Mouse (Mus musculus) cerebellum, adult 9-10 months (tissue): ENCODE results near the gene Cfl2.
A peak's percentile ranks its signal among the peaks of the same experiment; 100 is the strongest.
"Not testable (repeated sequence)": the region's sequence is repeated elsewhere in the genome, so short reads cannot be mapped to it uniquely, and the experiment has no call there.

Source experiments
- DNase-seq: peaks from one replicate; pipeline ENCODE4 v3.0.0; 2022

The Cfl2 gene

GRCm38 (mm10) chr12:54862606-54863535 lies at the start of gene Cfl2:
Cfl2 (minus strand) TSS chr12:54862877.
- DNase-seq = peak; percentile 87

- no peak for DNase-seq
Measured at GRCm38 (mm10) chr12:54910387-54910786, 47.7 kb upstream of the Cfl2 start.

- DNase-seq = not testable (repeated sequence)
Measured at GRCm38 (mm10) chr12:54892559-54892958, 29.9 kb upstream of the Cfl2 start.

GRCm38 (mm10) chr12:54890426-54890825 lies 27.7 kb upstream of the Cfl2 start:
- DNase-seq = no peak

DNA sequence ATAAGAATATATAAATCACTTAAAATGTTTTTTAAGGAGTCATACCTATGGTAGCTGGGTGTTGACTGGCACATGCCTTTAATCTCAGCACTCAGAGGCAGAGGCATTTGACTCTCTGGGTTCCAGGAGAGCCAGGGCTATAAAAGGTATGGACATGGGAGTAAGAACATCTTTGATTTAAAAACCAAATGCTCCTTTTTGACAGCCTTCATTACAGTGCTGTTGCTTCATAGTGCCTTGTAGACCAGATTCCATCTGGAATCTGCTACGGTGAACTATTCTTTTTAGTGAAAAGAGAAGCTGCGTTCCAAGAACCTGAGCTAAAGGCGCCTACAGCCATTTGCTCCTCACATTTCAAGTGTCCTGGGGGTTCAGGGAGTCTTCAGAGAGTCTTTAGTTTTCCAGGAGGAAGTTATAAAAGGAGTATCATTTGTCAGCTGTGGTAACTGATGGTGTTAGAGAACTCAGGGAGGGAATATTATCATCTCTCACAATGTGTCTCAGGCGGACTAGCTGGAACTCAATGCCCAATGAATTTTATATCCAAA lies 25.0 kb upstream of the Cfl2 start:
- no peak for DNase-seq

DNA sequence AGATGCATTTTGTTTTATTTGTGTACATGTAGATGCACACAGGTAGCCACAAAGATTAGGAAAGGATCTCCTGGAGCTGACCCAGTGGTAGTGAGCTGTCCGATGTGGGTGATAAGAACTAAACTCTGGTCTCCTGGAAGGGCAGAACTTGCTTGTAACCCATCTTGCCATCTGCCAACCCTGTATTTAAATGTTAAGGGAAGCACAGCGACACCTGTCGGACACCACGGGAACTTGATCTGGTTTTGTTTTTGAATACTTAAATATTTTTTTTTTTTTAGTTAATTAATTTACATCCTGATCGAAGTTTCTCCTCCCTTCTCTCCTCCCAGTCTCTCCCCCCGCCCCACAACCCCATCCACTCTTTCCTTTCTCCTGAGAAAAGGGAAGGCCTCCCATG lies 17.0 kb upstream of the Cfl2 start:
- DNase-seq = peak; percentile 78

DNA sequence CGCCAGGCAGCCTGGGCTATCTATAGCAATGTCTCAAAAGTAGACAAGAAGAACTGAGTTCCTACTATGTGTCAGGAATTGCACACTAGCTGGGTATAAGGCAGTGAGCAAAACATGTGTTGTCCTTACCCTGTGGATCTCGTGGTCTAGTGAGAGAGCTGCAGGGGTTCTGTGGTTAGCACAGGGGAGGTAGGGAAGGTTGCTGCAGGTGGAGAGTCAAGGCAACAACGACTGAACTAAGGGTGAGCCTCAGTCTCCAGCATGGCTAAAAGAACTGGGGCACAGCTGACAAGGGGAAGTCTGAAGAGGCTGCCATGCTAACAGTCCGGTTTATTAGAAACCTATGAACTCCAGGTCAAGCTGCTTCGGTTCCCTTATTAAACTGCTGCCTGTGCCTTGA lies 16.5 kb upstream of the Cfl2 start:
- DNase-seq = no peak

DNA sequence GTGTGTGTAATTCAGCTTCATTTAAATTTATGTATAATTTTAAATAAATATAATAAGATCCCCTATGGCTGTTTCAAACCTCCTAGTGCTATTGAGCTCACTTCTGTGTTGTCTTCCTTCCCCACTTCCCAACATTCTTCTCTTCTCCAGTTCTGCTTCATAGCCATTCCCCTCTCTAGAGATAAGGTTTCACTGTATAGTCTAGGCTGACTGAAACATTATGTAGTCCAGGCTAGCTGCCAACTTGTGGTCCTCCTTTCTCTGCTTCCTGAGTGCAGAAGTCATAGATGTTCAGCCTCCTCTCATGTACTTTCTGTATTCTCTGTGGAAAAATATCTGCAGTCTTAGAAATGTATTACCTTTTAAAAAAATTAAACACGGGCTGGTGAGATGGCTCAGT lies 15.2 kb upstream of the Cfl2 start:
- DNase-seq = no peak

DNA sequence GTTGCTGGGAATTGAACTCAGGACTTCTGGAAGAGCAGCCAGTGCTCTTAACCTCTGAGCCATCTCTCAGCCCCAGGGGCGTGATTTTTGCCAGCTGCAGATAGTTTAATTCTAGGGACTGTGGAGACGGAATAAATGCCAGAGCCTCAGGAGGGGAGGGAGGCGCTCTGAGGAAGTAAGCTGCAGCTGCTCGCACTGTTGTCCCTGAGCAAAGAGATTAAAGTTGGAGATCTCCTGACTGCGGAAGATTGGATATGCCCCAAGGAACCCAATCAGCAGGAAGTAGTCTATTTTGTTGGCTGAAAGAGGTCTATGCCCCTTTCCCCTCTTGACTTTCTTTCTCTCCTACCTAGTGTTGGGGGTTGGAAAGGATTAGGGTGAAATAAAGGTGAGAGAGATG lies 14.2 kb upstream of the Cfl2 start:
- DNase-seq = no peak

DNA sequence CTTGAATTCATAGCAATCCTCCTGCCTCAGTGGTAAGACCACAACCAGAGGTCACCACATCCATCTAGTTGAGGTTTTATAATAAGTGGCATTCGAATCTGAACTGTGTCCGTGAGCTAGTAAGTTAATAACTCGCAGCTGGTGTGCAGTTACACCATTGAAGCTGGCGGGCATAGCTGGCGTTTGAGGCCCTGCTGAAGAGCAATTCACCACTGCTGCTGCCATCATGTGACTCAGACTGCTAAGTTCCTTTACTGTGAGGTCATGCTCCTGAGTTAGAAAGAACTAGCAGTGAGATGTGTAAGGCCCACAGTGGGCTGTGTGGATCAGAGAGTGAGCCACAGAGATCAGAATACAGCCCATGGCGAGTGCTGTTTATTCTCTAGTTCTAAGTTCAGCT lies 12.0 kb upstream of the Cfl2 start:
- no peak for DNase-seq

DNA sequence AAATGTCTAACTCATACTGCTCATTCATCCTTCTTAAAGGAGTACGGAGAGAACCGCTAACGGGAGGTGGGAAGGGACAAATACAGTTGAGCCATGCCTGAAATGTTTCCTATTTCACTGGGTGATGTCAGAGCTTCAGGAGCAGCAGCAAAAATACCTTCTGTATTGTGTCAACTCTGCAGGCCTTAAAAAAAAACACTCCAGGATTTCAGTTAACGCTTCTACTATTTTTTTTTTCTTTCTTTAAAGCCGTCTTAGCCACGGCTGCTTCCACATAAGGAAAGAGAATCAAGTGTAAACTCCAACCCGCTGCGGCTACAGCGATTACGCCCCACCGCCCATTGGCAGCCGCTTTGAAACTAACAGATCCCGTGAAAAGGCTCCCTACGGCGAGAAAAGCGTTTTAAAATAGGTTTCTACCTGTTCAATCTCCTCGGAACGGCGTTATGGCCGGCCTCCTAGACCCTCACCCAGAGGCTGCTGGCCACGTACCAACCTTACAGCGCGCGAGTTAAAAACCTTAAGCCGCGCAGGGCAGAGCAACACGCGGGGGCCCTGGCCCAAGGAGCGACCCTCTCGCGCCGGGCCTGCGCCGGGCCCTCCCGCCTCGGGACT lies 579 bp downstream of the Cfl2 start:
- DNase-seq = peak; percentile 72

DNA sequence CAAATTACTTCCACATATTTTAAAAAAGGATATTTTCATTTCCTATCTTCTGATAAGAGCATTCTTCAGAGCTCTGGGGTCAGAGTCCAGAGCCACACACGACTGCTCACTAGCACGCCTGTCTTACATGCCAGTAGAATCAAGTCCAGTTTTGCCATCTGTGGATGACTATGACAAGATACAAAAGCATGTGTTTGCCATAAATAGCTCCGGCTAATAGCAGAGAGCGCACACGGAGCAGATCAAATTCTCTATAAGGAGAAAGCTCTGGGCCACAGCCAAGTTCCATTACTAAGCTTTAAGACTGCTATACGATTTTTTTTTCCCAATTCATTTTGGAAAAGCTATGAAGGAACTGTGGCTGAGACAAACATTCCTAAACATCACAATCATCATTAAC lies 3.1 kb downstream of the Cfl2 start:
- DNase-seq = peak; percentile 80

- DNase-seq = no peak
Measured at GRCm38 (mm10) chr12:54850551-54850950, 12.1 kb downstream of the Cfl2 start.

- no peak for DNase-seq
Measured at GRCm38 (mm10) chr12:54844415-54844814, 18.3 kb downstream of the Cfl2 start.

DNA sequence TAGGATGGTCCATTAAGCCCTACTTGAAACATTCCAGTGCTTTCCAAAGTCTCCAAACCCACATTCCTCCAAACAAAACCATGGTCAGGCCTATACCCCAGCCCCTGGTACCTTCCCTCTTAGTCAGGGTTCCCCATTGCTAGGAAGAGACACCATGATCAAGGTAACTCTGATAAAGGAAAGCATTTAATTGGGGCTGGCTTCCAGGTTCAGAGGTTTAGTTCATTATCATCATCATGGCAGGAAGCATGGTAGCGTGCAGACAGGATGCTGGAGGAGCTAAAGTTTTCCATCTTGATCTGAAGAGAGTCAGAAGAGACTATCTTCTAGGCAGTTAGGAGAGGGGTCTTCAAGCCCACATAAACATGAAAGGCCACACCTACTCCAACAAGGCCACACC lies 21.1 kb downstream of the Cfl2 start:
- no peak for DNase-seq

DNA sequence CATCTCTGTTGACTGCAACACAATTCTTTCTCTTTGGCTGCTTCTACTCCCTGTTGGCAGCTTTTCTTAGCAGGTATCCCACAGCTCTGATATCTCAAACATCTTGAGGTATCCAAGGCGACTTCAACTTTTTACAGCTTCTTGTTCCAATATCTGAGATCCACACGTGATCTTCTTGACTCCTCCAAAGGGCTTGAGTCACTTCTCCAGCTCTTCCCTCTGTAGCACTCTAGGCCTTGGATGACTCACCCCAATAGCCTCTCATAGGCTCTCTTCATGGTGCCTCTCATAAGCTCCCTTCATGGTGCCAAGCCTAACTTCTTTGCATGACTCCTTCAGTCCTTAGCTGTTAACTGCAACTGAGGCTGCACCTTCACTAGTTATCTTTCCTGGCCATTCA lies 22.9 kb downstream of the Cfl2 start:
- DNase-seq = no peak

DNA sequence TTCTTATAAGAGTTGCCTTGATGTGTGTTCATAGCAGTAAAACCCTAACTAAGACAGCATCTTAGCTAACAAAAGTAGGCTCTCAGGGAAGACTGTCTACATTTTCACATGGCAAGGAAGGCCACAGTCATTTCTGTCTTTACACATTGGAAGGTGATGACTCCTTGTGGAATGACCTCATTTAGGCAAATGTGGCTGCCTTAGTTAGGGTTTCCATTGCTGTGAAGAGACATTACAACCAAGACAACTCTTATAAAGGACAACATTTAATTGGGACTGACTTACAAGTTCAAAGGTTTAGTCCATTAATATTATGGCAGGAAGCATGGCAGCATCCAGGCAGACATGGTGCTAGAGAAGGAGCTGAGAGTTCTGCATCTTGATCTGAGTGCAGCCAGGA lies 23.7 kb downstream of the Cfl2 start:
- no peak for DNase-seq

GRCm38 (mm10) chr12:54835608-54836570 lies 26.8 kb downstream of the Cfl2 start:
- no peak for DNase-seq

GRCm38 (mm10) chr12:54834925-54835447 lies 27.7 kb downstream of the Cfl2 start:
- no peak for DNase-seq

- DNase-seq = no peak
Measured at GRCm38 (mm10) chr12:54833856-54834399, 28.7 kb downstream of the Cfl2 start.

DNA sequence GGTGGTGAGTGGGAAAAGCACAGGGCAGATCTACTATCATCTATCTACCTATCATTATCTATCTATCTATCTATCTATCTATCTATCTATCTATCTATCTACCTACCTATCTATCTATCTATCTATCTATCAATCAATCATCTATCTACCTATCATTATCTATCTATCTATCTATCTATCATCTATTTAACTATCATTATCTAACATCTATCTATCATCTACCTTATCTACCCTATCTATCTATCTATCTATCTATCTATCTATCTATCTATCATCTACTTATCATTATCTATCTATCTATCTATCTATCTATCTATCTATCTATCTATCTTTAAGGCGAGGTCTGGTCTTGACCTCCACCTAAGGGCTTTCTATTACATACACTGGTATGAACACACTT lies 30.8 kb downstream of the Cfl2 start:
- DNase-seq = not testable (repeated sequence)

GRCm38 (mm10) chr12:54830574-54830973 lies 32.1 kb downstream of the Cfl2 start:
- DNase-seq = peak; percentile 80
